10 mouse cellular contexts compared by ENCODE assay signal in genomic region chr8:83976101-83976630, GRCm38 (mm10). TPM values are rescaled to one million over a fixed set of nuclear protein-coding genes. Genes with fewer than 3 reads are reported as not detected.
DNase-seq lines count a peak whose midpoint lies in the region; TF ChIP-seq lines count a peak whose summit lies in the region.
"Had no signal": no experiment of that assay in that cellular context is flagged by ENCODE, and none has a peak within 500 bp of the region (broad histone marks: within the 10 kb centered on the region; RNA-seq: fewer than 3 reads in every experiment).

No protein-coding gene starts in this region.

- peaks cover 34% of the 10 kb centered on the region for H3K4me1 ChIP-seq in bone marrow macrophage, adult 2 months (ENCODE audit: control insufficient read depth, insufficient read depth, low read length)

- TF ChIP-seq POLR2A in bone marrow macrophage, adult 2 months (IDR thresholded peaks at IDR 0.05; ENCODE audit: borderline replicate concordance, low read depth, low read length) = no peak

- 0 out of 2 replicates have a peak overlapping the region, but pooled peaks have one; percentile 3 for H3K27ac ChIP-seq in layer of hippocampus, adult 2 months
- H3K27ac ChIP-seq in bone marrow macrophage, adult 2 months (ENCODE audit: insufficient read depth, low read depth, low read length) = no peak overlapping the region
- H3K27ac ChIP-seq: forebrain, embryonic 15.5 days; limb, embryonic 12.5 days had no signal

- no peak overlapping the region for H3K4me3 ChIP-seq in layer of hippocampus, adult 2 months
- H3K4me3 ChIP-seq in bone marrow macrophage, adult 2 months (ENCODE audit: insufficient read depth, low read length) = no peak overlapping the region
- H3K4me3 ChIP-seq: forebrain, embryonic 15.5 days; limb, embryonic 12.5 days had no signal

- DNase-seq in adrenal gland, postnatal 10 days = peak; percentile 43
- no peak for DNase-seq in adrenal gland, adult 18-20 months (ENCODE audit: low spot score in 2 of 2)
- no peak for DNase-seq in layer of hippocampus, adult 2 months (ENCODE audit: low spot score in 2 of 2)
- no peak for DNase-seq in layer of hippocampus, adult 18-20 months (ENCODE audit: low spot score in 2 of 2)
- DNase-seq in spleen, postnatal 36 days (ENCODE audit: low spot score in 2 of 2) = peak; percentile 51 to 54
- no peak for DNase-seq in retina, embryonic 14.5 days (ENCODE audit: low spot score)
- no peak for DNase-seq in urinary bladder, postnatal 4 days (ENCODE audit: low spot score in 2 of 2)

- TF ChIP-seq CTCF in layer of hippocampus, adult 2 months (conservative IDR thresholded peaks at IDR 0.05) = peak; percentile 67
- TF ChIP-seq CTCF in bone marrow macrophage, adult 2 months (IDR thresholded peaks at IDR 0.05; ENCODE audit: low read depth, low read length) = peak; percentile 45; the same call in 1 of the 2 replicates

RNA-seq across cellular contexts. Expression of gene Prkaca, which starts 3.4 kb away (rescaled TPM):
- total RNA-seq in adrenal gland, postnatal 10 days (2021) = 100 to 1,000 TPM; 253 to 325 TPM
- total RNA-seq in adrenal gland, adult 18-20 months (2021) = 100 to 1,000 TPM; 279 to 302 TPM
- total RNA-seq in layer of hippocampus, adult 2 months (2021) = 100 to 1,000 TPM; 256 to 257 TPM
- total RNA-seq in layer of hippocampus, adult 18-20 months (2021) = 100 to 1,000 TPM; 274 to 277 TPM
- 73.1 and 81.8 TPM in 2 replicates for polyA plus RNA-seq in bone marrow macrophage, adult 2 months (2012; ENCODE audit: insufficient read depth, insufficient read length, missing spikeins)

RNA-seq across cellular contexts. Expression of gene Asf1b, which starts 20.9 kb away (rescaled TPM):
- total RNA-seq in adrenal gland, postnatal 10 days (2021) = 10 to 100 TPM in 1 of 2 experiments, 1 to 10 TPM in 1; 9.2 to 12.1 TPM
- total RNA-seq in adrenal gland, adult 18-20 months (2021) = 1 to 10 TPM; 1.7 to 2.8 TPM
- total RNA-seq in layer of hippocampus, adult 2 months (2021) = under 1 TPM; 0.44 to 0.82 TPM
- under 1 TPM; 0.36 to 0.47 TPM for total RNA-seq in layer of hippocampus, adult 18-20 months (2021)
- polyA plus RNA-seq in bone marrow macrophage, adult 2 months (2012; ENCODE audit: insufficient read depth, insufficient read length, missing spikeins) = 41.3 and 42.9 TPM in 2 replicates

RNA-seq across cellular contexts. Expression of gene Gm10644, which starts 21.2 kb away (rescaled TPM):
- under 1 TPM; 0.51 to 0.88 TPM for total RNA-seq in adrenal gland, postnatal 10 days (2021)
- 1 to 10 TPM; 1.2 to 1.7 TPM for total RNA-seq in adrenal gland, adult 18-20 months (2021)
- under 1 TPM; 0.44 to 0.87 TPM for total RNA-seq in layer of hippocampus, adult 2 months (2021)
- under 1 TPM; 0.68 to 0.72 TPM for total RNA-seq in layer of hippocampus, adult 18-20 months (2021)
- 0.98 and 1.3 TPM in 2 replicates for polyA plus RNA-seq in bone marrow macrophage, adult 2 months (2012; ENCODE audit: insufficient read depth, insufficient read length, missing spikeins)

RNA-seq across cellular contexts. Expression of gene Samd1, which starts 21.3 kb away (rescaled TPM):
- 10 to 100 TPM; 40.8 to 41.6 TPM for total RNA-seq in adrenal gland, postnatal 10 days (2021)
- total RNA-seq in adrenal gland, adult 18-20 months (2021) = 10 to 100 TPM; 28.2 to 30.3 TPM
- 10 to 100 TPM; 40.7 to 41.2 TPM for total RNA-seq in layer of hippocampus, adult 2 months (2021)
- total RNA-seq in layer of hippocampus, adult 18-20 months (2021) = 10 to 100 TPM; 42.1 to 44.4 TPM
- polyA plus RNA-seq in bone marrow macrophage, adult 2 months (2012; ENCODE audit: insufficient read depth, insufficient read length, missing spikeins) = 70.3 and 82.9 TPM in 2 replicates

RNA-seq across cellular contexts. Expression of gene 1700067K01Rik, which starts 25.1 kb away (rescaled TPM):
- under 1 TPM; 0.48 to 0.60 TPM for total RNA-seq in adrenal gland, postnatal 10 days (2021)
- total RNA-seq in adrenal gland, adult 18-20 months (2021) = under 1 TPM; 0.54 to 0.96 TPM
- total RNA-seq in layer of hippocampus, adult 2 months (2021) = under 1 TPM; 0.66 to 0.82 TPM
- under 1 TPM; 0.50 to 0.61 TPM for total RNA-seq in layer of hippocampus, adult 18-20 months (2021)
- polyA plus RNA-seq in bone marrow macrophage, adult 2 months (2012; ENCODE audit: insufficient read depth, insufficient read length, missing spikeins) = 0.56 TPM in 1 of 2 replicates, not detected in the other

Comparison
In these comparisons a context has a peak if more than half of its experiments do, and no peak if none do; other contexts are left out.
1. DNase-seq: peak in adrenal gland, postnatal 10 days (single experiment) and spleen, postnatal 36 days (2 of 2); none in adrenal gland, adult 18-20 months (0 of 2), layer of hippocampus, adult 2 months (0 of 2), layer of hippocampus, adult 18-20 months (0 of 2), retina, embryonic 14.5 days (single experiment) and urinary bladder, postnatal 4 days (0 of 2).